Mouse (Mus musculus) frontal cortex, postnatal 10 days (tissue): ENCODE data around the gene Spag7.

Experiments
- DNase-seq, 2 experiments: peaks; one replicate each; pipeline ENCODE4 v3.0.0; 2022; ENCODE audit warnings: low spot score in 2 of 2, mixed read lengths in 1 of 2

The Spag7 gene

DNA sequence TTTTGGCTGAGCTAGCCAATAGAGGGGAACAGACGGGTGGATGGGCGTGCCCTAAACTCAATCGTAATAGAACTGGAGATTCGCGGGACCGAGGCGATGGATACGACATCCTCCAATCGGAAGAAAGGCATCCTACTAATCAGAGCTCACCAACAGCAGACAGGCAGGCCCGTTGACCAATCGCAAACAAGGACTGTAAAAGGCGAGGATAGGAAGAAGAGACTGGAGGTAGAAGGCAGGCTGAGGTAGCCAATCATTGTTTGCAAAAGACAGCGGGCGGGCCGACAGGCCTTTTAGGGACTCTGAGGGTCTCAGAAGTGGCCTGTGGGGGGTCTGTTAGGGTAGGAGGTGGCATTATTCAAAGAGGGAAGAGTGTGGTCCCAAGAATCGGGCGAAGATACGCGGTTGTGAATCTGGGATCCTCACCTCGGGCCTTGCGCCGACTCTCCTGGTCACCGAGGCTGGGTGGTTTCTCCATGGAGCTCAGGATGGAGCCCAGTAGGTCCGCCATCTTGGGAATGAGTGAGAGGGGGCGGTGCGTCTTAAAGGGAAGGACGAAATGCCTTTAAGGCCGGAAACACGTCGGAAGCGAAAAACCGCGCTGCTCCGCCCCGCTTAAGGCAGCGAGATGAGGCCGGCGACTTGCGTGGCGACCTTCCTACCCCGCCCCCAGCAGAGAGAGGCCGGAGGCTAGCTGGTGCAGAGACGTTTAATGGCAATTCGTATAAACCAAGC is at the start of gene Spag7:
Gene Spag7 (minus strand): TSS at position 646 of the 735 bp plus-strand sequence.
- peak; percentile 96 to 100 for DNase-seq

- DNase-seq, result no peak
Observed at GRCm38 (mm10) chr11:70718481-70718880, 49.3 kb upstream of the Spag7 start.

DNA sequence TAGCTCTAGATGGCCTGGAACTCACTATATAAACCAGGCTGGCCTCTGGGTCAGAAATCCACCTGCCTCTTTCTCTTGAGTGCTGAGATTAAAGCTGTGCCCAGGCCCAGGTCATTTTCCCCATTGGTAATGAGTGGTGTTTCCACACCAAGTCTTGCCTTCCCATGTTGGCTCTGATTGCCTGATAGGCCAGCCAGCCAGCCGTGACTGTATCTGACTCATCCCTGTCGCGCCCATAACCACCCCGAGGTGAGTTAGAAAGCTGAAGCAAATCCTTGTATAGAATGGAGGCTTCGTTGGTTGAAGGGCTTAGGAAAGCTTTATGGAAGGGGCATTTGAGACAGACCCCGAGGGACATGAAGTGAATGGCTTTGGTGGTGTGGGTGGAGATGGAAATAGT is 46.6 kb upstream of the Spag7 start:
- no peak for DNase-seq

DNA sequence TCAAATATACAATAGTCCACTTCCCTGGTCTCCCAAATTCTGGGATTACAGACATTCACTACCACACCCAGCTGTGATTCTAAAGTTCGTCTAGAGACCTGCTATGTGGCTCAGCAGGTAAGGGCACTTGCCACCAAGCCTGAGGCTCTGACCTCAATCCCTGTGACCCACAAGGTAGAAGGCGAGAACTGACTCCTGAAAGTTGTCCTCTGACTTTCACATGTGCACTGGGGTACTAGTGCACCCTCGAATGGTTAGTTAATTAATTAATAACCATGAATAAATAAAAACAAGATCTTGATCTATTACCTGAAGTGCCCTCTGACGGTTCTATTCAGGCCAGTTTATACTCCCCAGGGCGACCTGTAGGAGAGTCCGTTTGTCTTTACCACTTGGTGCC is 44.0 kb upstream of the Spag7 start:
- DNase-seq, result no peak

DNA sequence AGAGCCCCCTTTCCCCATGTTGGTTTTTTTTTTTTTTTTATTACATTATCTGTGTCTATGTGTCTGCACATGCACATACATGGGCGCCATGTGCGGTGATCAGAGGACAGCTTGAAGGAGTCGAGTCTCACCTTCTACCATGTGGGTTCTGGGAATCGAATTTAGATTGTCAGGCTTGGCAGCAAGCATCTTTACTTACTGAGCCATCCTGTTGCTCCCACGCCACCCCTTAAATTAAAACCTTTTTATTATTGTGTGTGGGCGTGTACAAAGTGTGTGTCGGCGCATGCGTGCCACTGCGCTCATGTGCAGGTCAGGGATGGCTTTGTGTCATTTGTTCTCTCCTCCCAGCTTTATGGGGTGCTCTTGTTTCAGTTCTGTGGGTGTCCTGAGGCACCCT is 41.8 kb upstream of the Spag7 start:
- no peak for DNase-seq

GRCm38 (mm10) chr11:70706127-70706526 is 36.9 kb upstream of the Spag7 start:
- DNase-seq, result no peak

GRCm38 (mm10) chr11:70702781-70703180 is 33.6 kb upstream of the Spag7 start:
- DNase-seq, result no peak

DNA sequence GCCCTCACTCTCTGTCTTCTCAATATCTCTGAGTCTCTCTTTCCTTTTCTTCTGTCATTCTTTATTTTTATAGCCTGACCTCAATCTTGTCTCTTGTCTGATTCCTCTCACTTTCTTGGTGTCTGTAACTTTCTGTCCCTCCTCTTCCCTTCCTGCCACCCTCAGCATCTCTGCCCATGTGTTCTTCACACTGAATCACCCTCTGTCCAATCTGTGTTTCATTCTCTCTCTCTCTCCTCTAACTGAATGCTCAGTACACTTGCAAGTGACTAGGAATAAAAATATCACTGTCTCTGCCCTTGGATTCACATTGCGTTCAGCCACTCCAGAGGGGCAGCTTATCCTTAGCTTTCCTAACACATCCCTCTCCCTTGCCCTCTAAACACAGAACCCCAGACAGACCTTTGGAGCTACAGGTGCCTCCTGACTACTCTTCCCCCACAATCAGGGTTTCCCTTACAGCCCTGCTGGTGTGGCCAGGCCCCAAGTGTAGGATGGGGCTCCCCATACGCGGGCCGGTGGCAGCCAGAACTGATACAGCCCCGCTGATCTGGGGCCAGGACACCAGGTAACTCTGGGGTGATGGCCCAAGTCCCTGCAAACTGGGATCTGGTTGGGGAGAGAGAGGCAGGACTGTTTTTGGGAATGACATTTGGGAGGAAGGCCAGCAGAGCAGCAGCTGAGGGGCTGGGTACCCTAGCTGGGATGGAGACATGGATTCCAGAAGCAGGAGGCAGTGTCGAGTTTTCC is 32.9 kb upstream of the Spag7 start:
- DNase-seq, result no peak

- no peak for DNase-seq
Observed at GRCm38 (mm10) chr11:70701221-70701955, 32.2 kb upstream of the Spag7 start.

- DNase-seq, result peak; percentile 55 to 63
Observed at GRCm38 (mm10) chr11:70700613-70701012, 31.4 kb upstream of the Spag7 start.

DNA sequence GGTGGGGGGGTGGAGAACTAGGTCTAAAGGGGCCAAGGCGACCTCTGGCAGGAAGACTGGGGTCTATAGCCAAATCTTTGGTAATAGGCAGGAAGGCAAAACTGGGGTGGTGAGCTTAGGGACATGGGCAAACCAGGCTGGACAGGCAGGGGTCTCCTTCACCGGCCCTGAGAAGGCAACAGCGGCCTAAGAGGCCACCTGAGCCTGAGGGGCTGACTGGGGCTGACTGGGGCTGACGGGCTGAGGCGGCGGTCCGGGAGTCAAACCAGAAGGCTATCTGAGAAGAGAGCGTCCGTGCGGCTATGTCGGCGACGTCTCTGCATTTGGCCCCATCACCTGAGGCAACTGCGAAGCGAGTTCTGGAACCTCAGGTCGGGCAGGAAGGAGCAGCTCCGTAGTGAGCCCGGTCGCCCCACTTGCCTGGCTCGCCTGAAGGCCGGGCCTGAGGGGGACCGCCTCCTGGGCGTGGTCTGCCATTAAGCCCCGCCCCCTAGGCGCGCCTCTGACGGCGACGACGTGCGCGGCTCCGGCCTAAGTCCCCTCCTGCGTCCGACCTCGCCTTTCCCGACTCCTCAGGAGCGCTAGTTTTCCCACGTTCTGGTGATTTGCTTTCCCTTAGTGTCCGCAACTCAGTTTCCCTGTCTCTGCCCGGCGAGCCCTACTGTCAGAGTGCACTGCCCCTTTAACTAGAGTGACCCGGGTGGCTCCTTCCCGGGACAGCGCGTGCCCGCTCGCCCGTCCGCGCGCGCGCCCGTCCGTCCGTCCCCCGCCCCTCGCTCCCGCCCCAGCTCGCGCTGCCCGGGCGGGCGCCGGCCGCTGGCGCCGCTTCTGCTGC is 30.7 kb upstream of the Spag7 start, which contains the start of the genes Inca1 and Kif1c:
Gene Inca1 (minus strand): TSS at position 434 of the 835 bp plus-strand sequence.
Gene Kif1c (plus strand): TSS at position 827 of the 835 bp plus-strand sequence.
- peak; percentile 86 to 94 for DNase-seq

DNA sequence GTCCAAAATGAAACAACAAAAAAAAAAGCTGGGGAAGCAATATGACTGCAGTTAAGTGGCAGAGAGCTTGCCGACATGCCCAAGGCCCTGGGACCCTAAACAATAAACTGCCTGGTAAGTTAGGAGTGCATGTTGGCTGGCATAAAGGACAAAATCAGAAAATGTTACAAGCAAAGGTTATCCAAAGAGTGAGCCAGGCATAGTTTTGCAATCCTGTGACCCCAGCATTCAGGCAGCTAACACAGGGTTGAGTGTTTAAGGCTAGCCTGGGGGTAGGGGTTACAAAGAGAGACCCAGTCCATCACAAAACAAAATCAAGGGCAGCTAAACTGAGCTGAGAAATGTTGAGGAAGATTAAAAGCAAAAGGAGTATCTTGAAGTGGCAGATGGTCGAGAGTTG is 29.8 kb upstream of the Spag7 start:
- DNase-seq, result no peak

- DNase-seq, result no peak
Observed at GRCm38 (mm10) chr11:70697376-70697775, 28.2 kb upstream of the Spag7 start.

DNA sequence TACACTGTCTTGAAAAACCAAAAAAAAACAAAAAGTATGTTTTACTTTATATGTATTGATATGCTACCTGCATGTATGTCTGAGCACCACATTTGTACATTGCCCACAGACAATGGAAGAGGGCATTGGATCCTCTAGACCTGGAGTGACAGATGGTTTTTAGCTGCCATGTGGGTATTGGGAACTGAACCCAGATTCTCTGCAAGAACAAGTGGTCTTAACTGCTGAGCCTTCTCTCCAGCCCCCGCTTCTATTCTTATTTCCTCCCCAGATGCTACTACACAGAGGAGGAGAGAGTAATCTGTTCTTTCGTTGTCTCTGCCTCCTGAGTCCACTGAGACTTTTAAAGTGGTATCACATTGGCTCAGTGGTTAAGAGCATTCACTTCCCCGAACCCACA is 24.3 kb upstream of the Spag7 start:
- no peak for DNase-seq

GRCm38 (mm10) chr11:70689578-70689977 is 20.4 kb upstream of the Spag7 start:
- DNase-seq, result no peak

- DNase-seq, result no peak
Observed at GRCm38 (mm10) chr11:70688372-70688771, 19.2 kb upstream of the Spag7 start.

- peak; percentile 76 to 87 for DNase-seq
Observed at GRCm38 (mm10) chr11:70687601-70688199, 18.5 kb upstream of the Spag7 start, which contains the start of gene Camta2. Gene Camta2 (minus strand): TSS chr11:70688105.

- peak in 1 of 2 experiments; percentile 49 for DNase-seq
Observed at GRCm38 (mm10) chr11:70686901-70687566, 17.8 kb upstream of the Spag7 start.

- DNase-seq, result no peak
Observed at GRCm38 (mm10) chr11:70683640-70684039, 14.4 kb upstream of the Spag7 start.

DNA sequence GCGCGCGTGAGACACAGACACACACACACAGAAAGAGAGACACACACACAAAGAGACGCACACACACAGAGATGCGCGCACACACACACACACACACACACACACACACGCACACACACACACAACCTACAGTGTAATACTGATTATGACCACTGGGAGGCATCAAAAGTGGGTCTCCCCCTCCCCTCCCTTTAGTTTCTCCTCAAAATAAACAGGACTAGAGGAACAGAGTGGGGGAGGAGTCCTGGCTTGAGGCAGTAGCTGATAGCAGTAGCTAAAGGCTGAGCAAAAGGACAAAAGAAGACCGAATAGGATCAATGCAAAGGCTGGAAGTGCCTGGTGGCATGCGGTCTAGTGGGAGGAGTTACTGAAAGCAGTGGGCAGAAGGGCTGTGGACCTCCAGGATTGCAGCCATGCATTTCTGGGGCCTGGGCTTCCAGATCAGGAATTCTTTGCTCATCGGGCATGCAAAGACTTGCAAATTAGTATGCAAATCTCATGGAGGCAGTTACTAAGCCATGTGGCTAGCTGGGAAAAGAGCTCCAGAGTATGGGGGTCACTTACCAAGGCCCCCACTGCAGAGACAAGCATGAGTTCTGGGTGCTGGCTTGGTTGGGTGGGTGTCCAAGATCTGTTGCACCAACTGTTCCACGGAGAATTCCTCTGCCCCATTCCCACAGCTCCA is 12.8 kb upstream of the Spag7 start:
- peak; percentile 47 to 64 for DNase-seq
